Mouse (Mus musculus) kidney, postnatal 4 days (tissue): ENCODE measurements around the gene Pafah1b2.

Experiments
- DNase-seq, 2 experiments: peaks; one replicate each; pipeline ENCODE4 v3.0.0; 2021; ENCODE audit warnings: mixed read lengths in 2 of 2

Gene Pafah1b2

GRCm38 (mm10) chr9:46012091-46013008 is at the start of gene Pafah1b2, which contains the start of gene Sik3:
TSS of gene Pafah1b2 (minus strand) at chr9:46012690.
TSS of gene Sik3 (plus strand) at chr9:46012820.
- DNase-seq: peak; percentile 95 to 97

DNA sequence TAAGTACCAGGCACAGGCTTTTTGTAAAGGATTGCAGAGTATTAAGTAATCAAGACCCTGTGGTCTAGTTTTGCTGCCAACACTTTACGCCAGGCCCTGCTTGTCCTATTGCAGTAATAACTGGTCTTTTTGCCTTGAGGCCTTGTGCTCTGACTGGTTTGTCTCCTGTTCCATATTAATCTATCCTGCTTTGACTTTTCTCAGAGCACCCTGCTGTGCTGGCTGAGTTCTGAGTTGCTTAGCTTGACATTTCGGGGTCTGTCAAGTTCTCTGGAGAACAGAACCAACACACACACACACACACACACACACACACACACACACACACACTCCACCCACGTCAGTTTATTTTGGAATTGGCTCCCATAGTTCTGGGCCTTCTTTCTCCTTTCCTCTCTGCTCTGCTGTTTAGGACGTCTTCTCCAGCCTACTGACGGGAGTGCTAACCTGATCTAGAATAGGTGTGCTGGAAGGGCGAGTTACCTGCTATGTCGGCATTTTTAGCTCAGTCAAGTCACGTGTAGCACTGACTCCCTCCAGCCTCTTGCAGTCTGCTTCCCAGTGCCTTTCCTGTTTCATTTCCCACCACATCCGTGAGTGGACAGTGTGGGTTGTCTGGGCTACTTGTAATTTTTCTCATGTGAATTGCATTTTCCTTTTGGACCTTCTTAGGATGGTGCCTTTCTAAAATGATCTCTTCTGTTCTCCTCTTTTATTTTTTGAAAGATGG is 49.4 kb upstream of the Pafah1b2 start:
- DNase-seq: no peak

DNA sequence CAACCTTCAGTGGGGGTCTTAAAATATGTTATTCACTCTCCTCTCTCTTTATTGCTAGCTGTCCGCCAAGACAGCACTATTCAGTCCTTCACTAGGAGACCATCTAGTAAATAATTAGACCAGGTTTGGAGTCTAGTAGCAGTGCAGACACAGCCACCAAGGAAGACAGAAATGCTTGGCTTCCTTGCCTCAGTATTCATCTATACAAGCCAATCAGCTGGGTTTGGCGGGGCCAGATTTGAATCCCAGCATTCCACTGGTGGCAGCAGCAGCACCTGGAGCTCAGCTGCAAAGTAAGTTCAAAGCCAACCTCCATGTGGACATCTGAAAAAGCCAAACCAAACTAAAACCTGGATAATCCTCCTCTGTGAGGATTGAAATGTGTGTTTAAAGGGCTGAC is 47.8 kb upstream of the Pafah1b2 start:
- DNase-seq: no peak

- DNase-seq: no peak
These were observed 45.6 kb upstream of the Pafah1b2 start for GRCm38 (mm10) chr9:46058065-46058464.

DNA sequence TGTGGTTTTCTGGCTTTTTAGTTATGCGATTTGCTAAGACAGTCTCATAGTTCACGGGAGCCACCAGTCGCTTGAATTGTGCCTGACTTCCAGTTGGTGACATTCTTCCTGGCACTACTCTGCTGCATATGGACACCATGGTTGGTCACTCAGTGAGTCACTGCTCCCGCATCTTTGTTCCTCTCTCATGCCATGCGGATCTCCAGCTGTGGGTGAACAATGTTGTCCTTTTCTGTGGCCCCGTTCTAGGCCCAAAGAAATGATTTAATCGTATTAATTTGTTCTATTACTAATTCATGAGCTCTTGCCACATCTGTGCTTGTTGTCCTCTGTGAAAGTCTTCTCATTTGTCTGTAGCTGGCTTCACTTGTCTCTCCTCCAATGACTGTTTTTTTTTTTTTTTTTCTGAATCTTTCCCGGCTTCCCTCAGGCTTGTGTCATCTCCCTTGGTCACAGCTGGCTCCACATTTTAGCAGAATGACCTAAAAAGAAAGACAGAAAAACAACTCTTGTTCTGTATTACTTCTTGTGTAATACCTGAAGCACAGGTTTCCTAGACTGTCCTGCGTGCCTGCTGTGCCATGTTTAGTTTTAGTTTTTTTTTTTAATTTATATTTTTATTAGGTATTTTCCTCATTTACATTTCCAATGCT is 40.6 kb upstream of the Pafah1b2 start:
- no peak for DNase-seq

GRCm38 (mm10) chr9:46050203-46050602 is 37.7 kb upstream of the Pafah1b2 start:
- DNase-seq: no peak

DNA sequence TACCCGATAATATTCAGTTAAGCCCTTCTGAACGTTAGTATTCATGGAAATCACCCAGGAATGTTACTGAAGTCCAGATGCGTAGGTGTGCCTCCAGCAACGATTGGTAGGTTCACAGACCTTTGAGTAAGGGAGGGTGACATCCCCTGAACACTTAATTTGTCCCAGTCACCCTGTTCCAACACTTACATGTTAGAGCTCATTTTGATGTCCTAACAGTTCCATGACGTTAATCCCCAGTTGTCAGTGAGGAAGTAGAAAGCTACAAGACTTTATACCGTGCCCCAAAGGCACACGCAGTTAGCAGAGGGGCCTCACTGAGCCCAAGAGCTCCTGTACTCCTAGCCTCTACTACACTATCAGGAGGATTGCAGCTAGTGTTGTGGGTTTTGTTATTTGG is 37.0 kb upstream of the Pafah1b2 start:
- no peak for DNase-seq

- DNase-seq: no peak
These were observed 34.4 kb upstream of the Pafah1b2 start for GRCm38 (mm10) chr9:46046724-46047517.

DNA sequence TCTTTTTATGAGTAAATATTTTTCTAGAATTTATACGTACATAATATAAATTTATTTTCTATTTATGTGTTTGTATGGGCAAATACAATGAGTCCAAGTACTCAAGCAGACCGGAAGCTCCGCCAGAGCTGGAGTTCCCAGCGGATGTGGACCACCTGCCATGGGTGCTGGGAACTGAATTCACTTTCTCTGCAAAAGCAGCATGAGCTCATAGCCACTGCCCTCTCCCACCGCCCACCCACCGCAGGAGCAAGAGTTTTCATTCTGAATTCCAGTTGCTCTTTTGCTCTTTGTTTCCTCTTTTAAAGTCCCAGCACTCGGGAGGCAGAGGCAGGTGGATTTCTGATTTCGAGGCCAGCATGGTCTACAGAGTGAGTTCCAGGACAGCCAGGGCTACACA is 31.1 kb upstream of the Pafah1b2 start:
- DNase-seq: no peak

- no peak for DNase-seq
These were observed 29.9 kb upstream of the Pafah1b2 start for GRCm38 (mm10) chr9:46042387-46042786.

- DNase-seq: no peak
These were observed 28.7 kb upstream of the Pafah1b2 start for GRCm38 (mm10) chr9:46041186-46041585.

DNA sequence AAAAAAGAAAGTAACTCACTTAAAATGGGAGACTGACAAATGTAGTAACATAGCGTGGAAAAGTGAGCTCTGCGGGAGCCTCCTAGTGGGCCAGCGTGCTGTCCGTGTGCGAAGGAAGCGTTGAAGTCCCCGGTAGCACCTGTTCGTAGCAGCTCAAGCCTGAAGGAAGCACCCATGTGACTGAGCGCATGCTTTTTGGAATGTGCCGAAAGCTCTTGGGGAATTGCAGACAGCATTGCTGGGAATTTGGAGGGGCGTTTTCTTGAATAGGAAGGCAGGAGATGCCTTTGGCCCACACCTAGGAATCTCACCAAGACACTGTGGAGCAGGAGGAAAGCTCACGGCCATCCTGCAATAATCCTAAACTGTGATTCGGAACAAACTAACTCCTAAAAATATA is 26.3 kb upstream of the Pafah1b2 start:
- DNase-seq: peak in 1 of 2 experiments; percentile 30

- DNase-seq: no peak
These were observed 24.4 kb upstream of the Pafah1b2 start for GRCm38 (mm10) chr9:46036881-46037280.

GRCm38 (mm10) chr9:46035290-46035871 is 22.9 kb upstream of the Pafah1b2 start:
- no peak for DNase-seq

GRCm38 (mm10) chr9:46033862-46034261 is 21.4 kb upstream of the Pafah1b2 start:
- no peak for DNase-seq

DNA sequence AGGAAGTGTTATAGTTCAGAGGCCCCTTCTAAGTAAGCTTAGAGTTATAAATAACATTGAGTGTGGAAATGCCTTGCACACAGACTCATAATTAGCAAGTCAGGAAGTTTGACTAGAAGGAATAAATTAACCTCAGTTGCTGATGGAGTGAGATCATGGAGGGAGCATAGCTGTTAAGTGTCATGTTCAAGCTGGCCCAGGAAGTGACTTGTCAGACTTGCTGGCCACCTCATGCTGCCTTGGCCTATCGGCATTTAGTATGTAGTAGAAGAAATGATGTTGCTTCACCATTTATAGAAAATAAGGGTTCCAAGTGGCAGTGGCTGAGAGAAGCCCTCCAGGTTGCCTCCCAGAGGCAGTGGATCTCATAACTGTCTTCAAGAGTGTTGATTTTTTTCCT is 20.6 kb upstream of the Pafah1b2 start:
- DNase-seq: no peak

DNA sequence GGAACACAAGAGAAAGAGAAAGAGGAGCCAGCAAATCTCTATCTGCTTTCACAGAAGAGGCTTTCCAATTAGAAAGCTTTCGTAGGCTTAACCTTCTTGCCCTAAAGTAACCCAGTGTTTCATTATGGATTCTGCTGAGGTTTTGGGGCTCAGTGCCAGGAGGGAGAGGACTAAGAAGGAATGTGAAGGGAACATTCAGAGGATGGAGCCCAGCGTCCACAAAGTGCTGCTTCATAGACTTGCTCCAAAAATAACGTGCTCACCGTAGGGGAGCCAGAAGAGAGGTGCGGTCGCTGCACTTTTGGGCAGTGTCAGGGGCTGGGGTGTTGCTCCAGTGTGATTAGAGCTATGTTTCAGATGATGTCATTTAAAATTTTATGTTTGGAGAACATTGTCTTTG is 19.7 kb upstream of the Pafah1b2 start:
- DNase-seq: peak; percentile 37 to 55

DNA sequence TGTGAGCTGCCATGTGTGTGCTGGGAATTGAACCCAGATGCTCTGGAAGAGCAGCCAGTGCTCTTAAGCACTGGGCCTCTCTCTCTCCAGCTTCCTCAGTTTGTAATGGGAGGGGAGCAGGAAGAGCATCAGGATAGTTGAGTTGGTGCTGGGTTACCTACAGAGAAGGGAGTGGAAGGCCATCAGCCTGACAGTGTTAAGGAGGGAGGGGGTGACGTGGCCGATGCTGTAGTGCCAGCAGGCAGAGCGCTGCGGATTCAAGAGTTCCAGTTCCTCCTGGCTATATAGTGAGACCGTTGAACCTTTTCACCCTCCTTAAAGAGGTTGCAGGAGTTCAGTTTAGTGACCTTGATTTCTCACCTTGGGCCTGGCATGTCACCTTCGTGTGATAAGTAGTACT is 18.5 kb upstream of the Pafah1b2 start:
- DNase-seq: no peak

GRCm38 (mm10) chr9:46030184-46030583 is 17.7 kb upstream of the Pafah1b2 start:
- DNase-seq: no peak

DNA sequence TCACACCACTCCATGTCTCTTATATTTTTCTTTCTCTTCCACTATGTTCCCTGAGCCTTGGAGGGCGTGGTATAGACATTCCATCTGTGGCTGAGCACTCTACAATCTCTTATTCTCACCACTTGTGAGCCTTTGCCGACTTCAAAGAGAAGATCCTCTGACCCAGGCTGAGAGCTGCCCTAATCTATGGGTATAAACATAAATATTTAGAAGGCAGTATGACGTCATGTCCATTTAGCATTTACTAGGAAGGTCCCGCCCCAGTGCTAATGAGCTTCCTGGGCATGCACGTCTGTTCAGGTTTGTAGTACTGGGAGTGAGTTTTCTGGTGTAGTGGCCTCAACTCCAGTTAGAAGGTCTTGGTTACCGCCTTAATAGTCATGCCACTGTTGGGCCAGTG is 17.0 kb upstream of the Pafah1b2 start:
- DNase-seq: no peak

DNA sequence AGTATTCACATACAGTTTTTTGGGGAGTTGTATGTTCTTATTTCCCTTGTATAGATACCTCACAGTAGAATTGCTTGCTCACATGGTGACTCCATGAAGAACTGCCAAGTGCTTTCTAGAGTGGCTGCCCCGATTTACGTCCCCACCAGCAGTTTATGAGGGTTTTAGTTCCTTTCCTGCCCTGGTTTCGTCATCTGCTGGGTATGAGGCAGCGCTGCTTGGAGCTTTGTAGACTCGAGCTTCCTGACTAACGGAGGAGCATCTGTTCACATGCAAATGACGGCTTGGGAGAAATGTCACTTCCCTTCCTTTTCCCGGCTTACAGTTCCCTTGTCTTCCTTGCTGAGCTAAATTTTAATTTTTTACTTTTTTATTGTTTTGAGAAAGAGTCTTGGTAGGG is 15.5 kb upstream of the Pafah1b2 start:
- no peak for DNase-seq
